Mouse (Mus musculus): ENCODE measurements around the gene Trim41. TPM values are rescaled to one million over a fixed set of nuclear protein-coding genes. Genes with fewer than 3 reads are reported as not detected.
"Not testable (repeated sequence)": the region's sequence is repeated elsewhere in the genome, so short reads cannot be mapped to it uniquely, and the experiment has no call there.

Gene Trim41
- polyA plus RNA-seq, 1 experiment from 2014 or later, result 8.7 TPM

DNA sequence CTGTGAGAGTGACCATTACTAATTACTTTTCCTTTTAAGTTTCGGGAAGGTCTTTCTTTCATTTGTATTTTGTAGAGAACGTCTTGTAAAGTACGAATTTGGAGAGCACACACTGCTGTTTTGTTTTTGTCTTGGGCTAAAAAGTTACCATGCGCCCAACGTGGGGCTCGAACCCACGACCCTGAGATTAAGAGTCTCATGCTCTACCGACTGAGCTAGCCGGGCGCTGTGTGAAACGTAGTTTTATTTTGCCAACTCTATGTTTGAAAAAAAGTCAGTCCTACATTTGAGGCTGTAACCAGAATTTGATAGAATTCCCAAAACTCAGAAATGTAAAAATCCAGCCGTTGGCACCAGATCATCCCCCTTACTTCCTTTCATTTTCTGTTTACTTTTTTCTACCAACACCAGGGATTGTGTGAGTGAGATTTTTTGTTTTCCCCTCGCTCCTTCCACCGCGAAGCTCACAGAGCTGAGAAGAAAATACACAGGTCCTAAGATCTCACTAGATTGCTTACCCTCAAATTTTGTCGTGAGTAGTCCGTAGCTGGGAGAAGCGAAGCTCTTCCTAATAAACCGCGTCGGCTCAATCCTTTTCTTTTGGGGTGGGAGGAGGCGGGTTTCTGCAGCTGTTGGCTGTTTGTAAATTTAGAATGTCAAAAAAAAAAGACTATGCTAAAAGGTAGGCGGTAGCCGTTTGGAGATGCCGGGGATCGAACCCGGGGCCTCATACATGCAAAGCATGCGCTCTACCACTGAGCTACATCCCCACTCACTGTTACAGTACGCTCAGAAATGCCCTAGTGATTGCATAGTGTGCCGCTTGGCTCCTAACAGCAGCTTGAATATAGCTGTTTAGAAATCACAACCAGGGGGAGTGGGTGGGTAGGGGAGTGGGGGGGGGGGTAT is 16.8 kb upstream of the Trim41 start:
- Histone ChIP-seq H3K27me3 (peaks cover 15% of the 10 kb centered on the region; the same call in 1 of the 2 replicates), H3K36me3 (no peaks in the 10 kb centered on the region), H3K9ac (peak overlapping the region; percentile 73), H3K27ac (peak overlapping the region; percentile 65; the same call in 1 of the 2 replicates), H3K9me3 (no peaks in the 10 kb centered on the region), H3K4me2 (replicated peaks) (peak overlapping the region; percentile 63), H3K4me1 (peaks cover 13% of the 10 kb centered on the region), H3K4me3 (peak overlapping the region; percentile 62)
- peak; percentile 88 for ATAC-seq (ENCODE audit: low FRiP score, low read depth)
- WGBS, result under 1% methylated on average over 30 of the region's 30 CpGs

DNA sequence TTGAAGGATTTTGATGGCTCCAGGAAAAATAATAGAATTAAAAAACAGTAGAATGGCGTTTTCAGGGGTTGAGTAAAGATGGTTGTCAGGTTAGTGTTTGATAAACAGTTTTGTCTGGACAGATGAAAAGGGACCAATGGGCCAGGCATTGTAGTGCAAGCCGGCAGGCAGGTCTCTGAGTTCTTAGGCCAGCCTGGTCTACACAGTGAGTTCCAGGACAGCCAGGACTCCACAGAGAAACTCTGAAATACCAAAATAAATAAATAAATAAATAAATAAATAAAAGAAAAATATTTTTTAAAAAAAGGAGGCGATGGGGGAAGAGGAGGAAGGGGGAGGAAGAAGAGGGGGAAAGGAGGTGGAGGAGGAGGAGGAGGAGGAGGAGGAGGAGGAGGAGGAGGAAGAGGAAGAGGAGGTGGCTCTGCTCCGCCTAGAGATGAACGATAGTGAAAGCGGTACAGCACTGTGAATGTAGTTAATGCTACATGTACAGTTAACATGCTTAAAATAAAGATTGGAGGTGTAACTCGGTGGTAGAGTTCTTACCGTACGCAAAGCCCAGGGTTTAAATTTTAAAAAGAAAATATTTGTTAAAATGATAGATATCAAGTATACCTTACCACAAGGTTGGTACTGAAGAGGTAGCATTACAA is 16.1 kb upstream of the Trim41 start:
- Histone ChIP-seq H3K36me3 (no peaks in the 10 kb centered on the region), H3K9ac (no peak overlapping the region), H3K9me3 (no peaks in the 10 kb centered on the region), H3K27ac (no peak overlapping the region), H3K4me3 (peak overlapping the region; percentile 62), H3K4me2 (replicated peaks) (peak overlapping the region; percentile 63), H3K4me1 (peaks cover 7% of the 10 kb centered on the region), H3K27me3 (peaks cover 13% of the 10 kb centered on the region; the same call in 1 of the 2 replicates)
- no peak for ATAC-seq (ENCODE audit: low FRiP score, low read depth)
- WGBS, result 49% methylated on average over 8 of the region's 9 CpGs

DNA sequence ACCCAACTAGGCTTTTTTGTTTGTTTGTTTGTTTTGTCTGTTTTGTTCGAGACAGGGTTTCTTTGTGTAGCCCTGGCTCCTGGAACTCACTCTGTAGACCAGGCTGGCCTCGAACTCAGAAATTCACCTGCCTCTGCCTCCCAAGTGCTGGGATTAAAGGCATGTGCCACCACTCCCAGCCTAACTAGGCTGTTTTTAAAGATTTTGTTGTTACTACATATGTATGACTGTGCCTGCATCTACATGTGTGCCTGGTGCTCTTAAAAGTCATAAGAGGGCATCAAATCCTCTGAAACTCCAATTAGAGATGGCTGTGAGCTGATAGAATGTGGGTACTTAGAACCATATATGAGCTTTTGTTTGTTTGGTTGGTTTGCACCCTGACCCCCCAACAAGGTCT is 14.1 kb upstream of the Trim41 start:
- Histone ChIP-seq H3K36me3 (no peaks in the 10 kb centered on the region), H3K4me3 (no peak overlapping the region), H3K9ac (no peak overlapping the region), H3K4me2 (replicated peaks) (no peak overlapping the region), H3K27me3 (peaks cover 3% of the 10 kb centered on the region; the same call in 1 of the 2 replicates), H3K4me1 (0 out of 2 replicates have a peak, but pooled peaks cover 8% of the 10 kb centered on the region), H3K27ac (no peak overlapping the region), H3K9me3 (no peaks in the 10 kb centered on the region)
- WGBS, result 72% methylated on average over 2 of the region's 2 CpGs
- no peak for ATAC-seq (ENCODE audit: low FRiP score, low read depth)

DNA sequence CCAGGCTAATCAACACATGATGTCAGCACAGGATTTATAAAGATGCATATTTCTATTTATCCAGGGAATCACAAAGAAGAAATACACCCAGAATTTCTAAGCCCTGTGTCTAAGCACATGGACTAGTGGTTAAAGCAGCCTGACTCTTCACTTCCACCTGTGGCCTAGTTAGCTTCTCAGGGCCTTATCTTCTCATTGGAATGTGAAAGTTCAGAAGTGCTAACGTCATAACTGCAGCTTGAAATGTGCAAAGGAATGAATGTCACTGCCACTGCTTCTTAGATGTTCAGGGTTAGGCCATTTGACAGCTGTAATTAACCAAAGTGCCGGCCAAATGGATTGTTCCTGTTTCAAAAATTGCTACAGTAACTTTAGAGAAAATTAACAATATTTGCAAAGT is 13.1 kb upstream of the Trim41 start:
- Histone ChIP-seq H3K9me3 (no peaks in the 10 kb centered on the region), H3K36me3 (no peaks in the 10 kb centered on the region), H3K4me1 (0 out of 2 replicates have a peak, but pooled peaks cover 8% of the 10 kb centered on the region), H3K4me3 (no peak overlapping the region), H3K27ac (no peak overlapping the region), H3K27me3 (no peaks in the 10 kb centered on the region), H3K4me2 (replicated peaks) (no peak overlapping the region), H3K9ac (no peak overlapping the region)
- WGBS, result 61% methylated on average over 2 of the region's 2 CpGs
- no peak for ATAC-seq (ENCODE audit: low FRiP score, low read depth)

DNA sequence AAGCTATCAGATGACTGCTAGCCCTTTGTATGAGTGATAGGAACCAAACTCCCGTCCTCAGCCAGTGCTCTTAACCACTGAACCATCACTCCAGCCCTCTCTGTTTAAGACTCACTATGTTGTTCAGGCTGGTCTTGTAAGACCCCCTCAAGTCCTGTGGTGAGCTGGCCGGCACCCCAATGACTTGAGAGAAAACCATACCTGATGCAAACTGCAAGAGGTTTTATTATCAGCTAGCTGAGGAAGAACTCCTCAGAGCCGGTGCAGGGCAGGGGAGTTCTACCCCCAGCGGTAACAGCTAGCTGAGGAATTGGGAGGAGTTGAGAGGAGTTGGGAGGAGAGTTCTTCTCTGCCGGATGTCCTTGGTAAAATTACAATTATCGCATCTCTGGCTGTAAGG is 10.8 kb upstream of the Trim41 start:
- H3K4me3 ChIP-seq, result no peak overlapping the region
- WGBS, result 77% methylated on average over 6 of the region's 6 CpGs
- no peak overlapping the region for H3K9ac ChIP-seq
- ATAC-seq (ENCODE audit: low FRiP score, low read depth), result no peak
- H3K27me3 ChIP-seq, result peaks cover 14% of the 10 kb centered on the region
- no peaks in the 10 kb centered on the region for H3K36me3 ChIP-seq
- H3K9me3 ChIP-seq, result no peaks in the 10 kb centered on the region
- no peak overlapping the region for H3K4me2 ChIP-seq (replicated peaks)
- no peak overlapping the region for H3K27ac ChIP-seq
- H3K4me1 ChIP-seq, result peaks cover 22% of the 10 kb centered on the region; the same call in 1 of the 2 replicates

DNA sequence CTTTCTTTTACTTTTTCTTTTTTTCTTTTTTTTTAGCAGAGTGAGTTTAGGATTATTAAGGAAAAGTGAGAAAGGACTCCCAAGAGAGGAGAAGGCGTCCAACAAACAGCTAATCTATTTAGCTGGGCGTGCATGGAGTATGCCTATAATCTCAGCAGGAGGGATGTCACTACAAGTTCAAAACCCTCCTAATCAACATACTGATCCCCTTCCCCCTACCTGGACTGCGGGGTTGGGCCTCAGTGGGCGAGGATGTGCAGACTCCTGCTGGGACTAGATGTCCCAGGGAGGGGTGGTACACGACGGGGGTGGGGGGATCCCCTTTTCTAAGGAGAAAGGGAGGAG is 9.6 kb upstream of the Trim41 start:
- peak; percentile 25; the same call in 1 of the 2 replicates for ATAC-seq (ENCODE audit: low FRiP score, low read depth)
- Histone ChIP-seq H3K4me1 (peaks cover 22% of the 10 kb centered on the region; the same call in 1 of the 2 replicates), H3K9ac (peak overlapping the region; percentile 59), H3K9me3 (no peaks in the 10 kb centered on the region), H3K27ac (peak overlapping the region; percentile 75), H3K36me3 (no peaks in the 10 kb centered on the region), H3K4me2 (replicated peaks) (peak overlapping the region; percentile 67), H3K27me3 (peaks cover 14% of the 10 kb centered on the region), H3K4me3 (peak overlapping the region; percentile 50)
- under 1% methylated on average over 6 of the region's 6 CpGs for WGBS

DNA sequence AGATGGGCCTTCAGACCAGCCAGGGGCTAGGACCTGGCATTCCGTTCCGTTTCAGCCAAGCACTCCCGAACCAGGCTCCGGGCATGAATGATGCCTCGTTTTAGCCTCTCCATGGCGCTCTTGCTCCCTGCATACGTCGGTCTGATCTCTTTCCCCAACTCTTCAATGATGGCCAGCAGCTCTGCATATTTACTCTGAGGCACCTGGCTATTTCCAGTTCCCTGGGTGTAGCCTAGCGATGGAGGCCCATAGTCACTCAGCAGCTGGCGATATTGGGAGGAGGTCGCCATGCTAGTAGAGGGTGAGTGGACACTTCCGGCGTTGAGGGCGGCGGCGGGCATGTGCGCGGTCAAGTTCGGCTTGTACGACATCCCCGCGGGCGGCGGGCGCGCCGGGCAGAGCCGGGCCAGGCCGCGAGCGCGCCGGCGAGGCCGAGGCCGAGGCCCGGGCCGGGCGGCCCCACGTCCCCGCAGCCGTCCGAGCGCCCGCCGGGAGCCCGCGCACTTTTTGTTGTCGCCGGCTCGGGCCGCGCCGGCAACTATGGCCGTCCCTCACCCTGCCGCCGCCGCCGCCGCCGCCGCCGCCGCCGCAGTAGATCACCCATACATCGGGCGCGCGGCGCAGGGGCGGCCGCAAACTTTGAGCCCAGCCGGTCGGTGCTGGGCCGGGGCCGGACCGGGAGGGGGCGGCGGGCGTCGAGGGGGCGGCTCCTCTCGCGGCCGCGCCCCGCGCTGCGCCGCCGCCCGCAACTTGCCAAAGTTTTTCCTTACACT is 9.0 kb upstream of the Trim41 start, which contains the start of the genes Trim7 and Gm12184:
Trim7 (plus strand) TSS at position 162 of the 773 bp plus-strand sequence.
Gm12184 (minus strand) TSS at position 677 of the 773 bp plus-strand sequence.
- peaks cover 22% of the 10 kb centered on the region; the same call in 1 of the 2 replicates for H3K4me1 ChIP-seq
- H3K27me3 ChIP-seq, result peaks cover 14% of the 10 kb centered on the region
- H3K9ac ChIP-seq, result peak within 1 kb of the TSS; percentile 59
- H3K27ac ChIP-seq, result peak within 1 kb of the TSS; percentile 75
- peak; percentile 87 for ATAC-seq (ENCODE audit: low FRiP score, low read depth)
- H3K9me3 ChIP-seq, H3K36me3 ChIP-seq: not testable (repeated sequence)
- WGBS, result 1% methylated on average over 29 of the region's 92 CpGs
- peak within 1 kb of the TSS; percentile 67 for H3K4me2 ChIP-seq (replicated peaks)
- peak within 1 kb of the TSS; percentile 50 for H3K4me3 ChIP-seq

DNA sequence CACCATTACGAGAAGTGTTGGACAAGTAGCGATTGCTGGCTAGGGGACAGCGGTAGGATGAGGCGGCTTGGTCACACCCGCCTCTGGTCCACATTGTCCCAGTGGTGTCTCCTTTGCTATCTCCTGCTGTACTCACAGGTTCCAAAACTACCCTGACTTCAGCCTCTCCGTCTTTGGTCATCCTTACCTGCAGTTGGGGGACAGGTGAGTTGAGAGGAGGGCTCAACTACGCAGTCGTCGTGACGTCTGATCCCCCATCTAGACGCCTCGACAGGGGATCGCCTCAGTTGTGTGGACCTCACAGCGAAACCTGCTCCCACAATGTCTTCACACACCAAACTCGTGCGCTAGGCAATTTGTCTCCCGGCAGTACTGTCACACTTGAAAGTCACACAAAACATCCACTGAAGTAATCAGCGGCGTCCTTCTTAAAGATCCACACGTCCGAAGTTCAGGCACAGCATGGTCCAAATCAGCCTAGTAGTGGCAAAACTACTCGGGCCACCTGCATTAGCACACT is 7.2 kb upstream of the Trim41 start:
- Histone ChIP-seq H3K27me3 (peaks cover 14% of the 10 kb centered on the region), H3K4me3 (peak overlapping the region; percentile 45), H3K4me1 (peaks cover 22% of the 10 kb centered on the region; the same call in 1 of the 2 replicates), H3K9me3 (no peaks in the 10 kb centered on the region), H3K4me2 (replicated peaks) (peak overlapping the region; percentile 77), H3K36me3 (no peaks in the 10 kb centered on the region), H3K9ac (peak overlapping the region; percentile 56), H3K27ac (no peak overlapping the region)
- no peak for ATAC-seq (ENCODE audit: low FRiP score, low read depth)
- WGBS, result 4% methylated on average over 22 of the region's 22 CpGs

DNA sequence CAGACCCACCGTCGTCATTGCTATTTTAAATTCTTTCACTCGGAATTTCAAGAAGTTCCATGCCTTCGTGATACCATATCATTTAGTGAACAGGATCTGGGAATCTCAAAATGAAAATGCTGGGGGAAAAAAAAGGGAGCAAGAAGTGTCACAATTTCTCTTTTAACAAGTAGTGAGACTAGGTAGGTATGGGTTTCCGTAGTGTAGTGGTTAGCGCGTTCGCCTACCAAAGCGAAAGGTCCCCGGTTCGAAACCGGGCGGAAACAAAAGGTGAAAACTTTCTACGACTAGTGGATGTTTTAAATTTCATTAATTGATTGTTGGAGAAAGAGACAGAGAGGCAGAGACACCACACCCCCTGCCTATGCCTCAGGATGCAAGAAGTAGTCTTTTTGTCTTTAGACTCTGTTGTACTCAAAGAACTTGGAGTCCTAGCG is 6.4 kb upstream of the Trim41 start:
- H3K9ac ChIP-seq, result peak overlapping the region; percentile 56; the same call in 1 of the 2 replicates
- H3K27me3 ChIP-seq, result peaks cover 14% of the 10 kb centered on the region
- under 1% methylated on average over 15 of the region's 15 CpGs for WGBS
- H3K4me3 ChIP-seq, result peak overlapping the region; percentile 45
- no peak overlapping the region for H3K27ac ChIP-seq
- ATAC-seq (ENCODE audit: low FRiP score, low read depth), result no peak; the same call in 1 of the 2 replicates
- H3K4me1 ChIP-seq, result peaks cover 22% of the 10 kb centered on the region; the same call in 1 of the 2 replicates
- no peaks in the 10 kb centered on the region for H3K36me3 ChIP-seq
- H3K4me2 ChIP-seq (replicated peaks), result peak overlapping the region; percentile 77
- H3K9me3 ChIP-seq, result no peaks in the 10 kb centered on the region

DNA sequence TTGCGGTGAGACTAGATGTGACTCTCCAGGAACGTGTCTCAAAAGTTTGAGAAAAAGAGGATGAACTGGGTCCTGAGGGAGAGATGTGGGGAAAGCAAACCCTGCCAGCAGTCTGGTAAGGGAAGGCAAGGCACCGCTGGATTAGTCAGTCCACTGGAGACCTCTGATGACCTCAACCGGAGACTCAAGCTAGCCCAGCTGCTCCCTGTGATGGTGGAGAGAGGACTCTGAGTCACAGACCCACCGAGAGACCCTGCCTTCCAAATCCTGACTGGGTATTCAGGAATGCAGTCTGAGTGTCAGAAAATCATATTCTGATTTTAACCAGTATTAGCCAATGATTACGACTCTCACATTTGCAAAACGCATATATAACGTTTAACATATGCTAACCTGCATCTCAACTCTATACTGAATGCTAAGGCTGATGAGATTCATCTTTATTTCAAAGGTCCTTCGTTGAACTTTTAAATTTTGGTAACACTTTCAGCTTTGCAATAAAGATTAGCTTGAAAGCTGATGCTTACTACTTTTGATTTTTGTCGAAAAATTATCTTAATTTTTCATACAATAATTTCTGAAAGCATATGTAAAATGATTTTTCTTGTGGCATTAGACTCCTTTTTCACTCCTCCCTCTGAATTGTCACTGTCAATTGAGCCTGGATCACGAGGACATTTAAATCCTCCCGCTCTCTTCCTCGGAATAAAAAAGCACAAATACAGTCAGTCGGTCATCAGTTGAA is 5.8 kb upstream of the Trim41 start:
- no peak for ATAC-seq (ENCODE audit: low FRiP score, low read depth)
- Histone ChIP-seq H3K4me1 (peaks cover 22% of the 10 kb centered on the region; the same call in 1 of the 2 replicates), H3K9ac (no peak overlapping the region), H3K36me3 (no peaks in the 10 kb centered on the region), H3K27ac (no peak overlapping the region), H3K4me2 (replicated peaks) (peak overlapping the region; percentile 77), H3K9me3 (no peaks in the 10 kb centered on the region), H3K4me3 (peak overlapping the region; percentile 45), H3K27me3 (peaks cover 14% of the 10 kb centered on the region)
- WGBS, result 34% methylated on average over 14 of the region's 14 CpGs

DNA sequence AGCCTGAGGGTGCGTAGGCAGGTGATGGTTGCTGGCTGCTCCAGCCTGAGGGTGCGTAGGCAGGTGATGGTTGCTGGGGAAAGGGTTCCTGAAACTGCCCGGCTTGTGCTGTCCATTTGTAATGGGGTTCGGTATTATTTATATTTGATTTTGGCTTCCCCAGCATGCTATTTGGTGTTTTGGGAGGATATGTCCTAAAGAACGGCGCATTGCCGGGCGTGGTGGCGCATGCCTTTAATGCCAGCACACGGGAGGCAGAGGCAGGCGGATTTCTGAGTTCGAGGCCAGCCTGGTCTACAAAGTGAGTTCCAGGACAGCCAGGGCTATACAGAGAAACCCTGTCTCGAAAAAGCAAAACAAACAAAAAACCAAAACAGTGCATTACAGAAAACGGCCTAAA is 4.1 kb upstream of the Trim41 start:
- not testable (repeated sequence) for H3K9me3 ChIP-seq; H3K4me2 ChIP-seq (replicated peaks); H3K27ac ChIP-seq; ATAC-seq (ENCODE audit: low FRiP score, low read depth); H3K4me3 ChIP-seq; H3K36me3 ChIP-seq; H3K9ac ChIP-seq
- 83% methylated on average over 14 of the region's 14 CpGs for WGBS
- Histone ChIP-seq H3K4me1 (peaks cover 13% of the 10 kb centered on the region; the same call in 1 of the 2 replicates), H3K27me3 (peaks cover 14% of the 10 kb centered on the region)

Measured in limb, embryonic 13.5 days (tissue).